Mouse (Mus musculus) lung, postnatal 25 days (tissue): ENCODE results near the gene Ift43.

Experiments used
- DNase-seq: peaks from one replicate; pipeline ENCODE4 v3.0.0; 2022; ENCODE audit warnings: low spot score

The Ift43 gene

GRCm38 (mm10) chr12:86129696-86130095 lies 47.4 kb downstream of the Ift43 start:
- peak; percentile 12 for DNase-seq

GRCm38 (mm10) chr12:86132799-86133198 lies 50.5 kb downstream of the Ift43 start:
- peak; percentile 61 for DNase-seq

- DNase-seq, result no peak
Measured at GRCm38 (mm10) chr12:86135691-86136090, 53.4 kb downstream of the Ift43 start.

GRCm38 (mm10) chr12:86138696-86139095 lies 56.4 kb downstream of the Ift43 start:
- DNase-seq, result no peak

GRCm38 (mm10) chr12:86142389-86142788 lies 60.0 kb downstream of the Ift43 start:
- no peak for DNase-seq

- DNase-seq, result no peak
Measured at GRCm38 (mm10) chr12:86146246-86146645, 63.9 kb downstream of the Ift43 start.

- DNase-seq, result no peak
Measured at GRCm38 (mm10) chr12:86148271-86148670, 65.9 kb downstream of the Ift43 start.

- DNase-seq, result no peak
Measured at GRCm38 (mm10) chr12:86149087-86149486, 66.7 kb downstream of the Ift43 start.

- no peak for DNase-seq
Measured at GRCm38 (mm10) chr12:86151941-86152340, 69.6 kb downstream of the Ift43 start.

- DNase-seq, result no peak
Measured at GRCm38 (mm10) chr12:86153213-86153957, 71.0 kb downstream of the Ift43 start.

- no peak for DNase-seq
Measured at GRCm38 (mm10) chr12:86155176-86155575, 72.8 kb downstream of the Ift43 start.

- no peak for DNase-seq
Measured at GRCm38 (mm10) chr12:86157166-86157565, 74.8 kb downstream of the Ift43 start.

GRCm38 (mm10) chr12:86157894-86158444 lies 75.6 kb downstream of the Ift43 start:
- DNase-seq, result no peak

GRCm38 (mm10) chr12:86158689-86159483 lies 76.5 kb downstream of the Ift43 start:
- no peak for DNase-seq

GRCm38 (mm10) chr12:86161436-86161835 lies 79.1 kb downstream of the Ift43 start:
- no peak for DNase-seq

- DNase-seq, result no peak
Measured at GRCm38 (mm10) chr12:86161942-86162341, 79.6 kb downstream of the Ift43 start.

- no peak for DNase-seq
Measured at GRCm38 (mm10) chr12:86162890-86163816, 80.8 kb downstream of the Ift43 start.

GRCm38 (mm10) chr12:86166244-86166643 lies 83.9 kb downstream of the Ift43 start:
- no peak for DNase-seq

GRCm38 (mm10) chr12:86167075-86167474 lies 84.7 kb downstream of the Ift43 start:
- no peak for DNase-seq

- DNase-seq, result no peak
Measured at GRCm38 (mm10) chr12:86168712-86169111, 86.4 kb downstream of the Ift43 start.

GRCm38 (mm10) chr12:86169195-86169594 lies 86.9 kb downstream of the Ift43 start:
- DNase-seq, result no peak

GRCm38 (mm10) chr12:86173314-86173713 lies 91.0 kb downstream of the Ift43 start:
- no peak for DNase-seq
